Mouse (Mus musculus): ENCODE data around the gene Sirt3.

Sirt3 gene

GRCm38 (mm10) chr7:140848591-140848990 lies 33.5 kb downstream of the Sirt3 start:
- DNase-seq (ENCODE audit: low read depth, low spot score), result no peak

- no peak for DNase-seq (ENCODE audit: low read depth, low spot score)
Measured at GRCm38 (mm10) chr7:140847755-140848580, 34.1 kb downstream of the Sirt3 start, which contains the start of gene Odf3. Gene Odf3, plus strand, starts transcription at chr7:140847805.

GRCm38 (mm10) chr7:140846676-140847075 lies 35.4 kb downstream of the Sirt3 start:
- DNase-seq (ENCODE audit: low read depth, low spot score), result no peak

- no peak for DNase-seq (ENCODE audit: low read depth, low spot score)
Measured at GRCm38 (mm10) chr7:140845683-140846082, 36.4 kb downstream of the Sirt3 start.

GRCm38 (mm10) chr7:140844905-140845665 lies 37.0 kb downstream of the Sirt3 start, which contains the start of gene Scgb1c1:
Gene Scgb1c1, plus strand, starts transcription at chr7:140845547.
- DNase-seq (ENCODE audit: low read depth, low spot score), result peak; percentile 85

- DNase-seq (ENCODE audit: low read depth, low spot score), result no peak
Measured at GRCm38 (mm10) chr7:140843806-140844205, 38.3 kb downstream of the Sirt3 start.

- no peak for DNase-seq (ENCODE audit: low read depth, low spot score)
Measured at GRCm38 (mm10) chr7:140840750-140841735, 41.1 kb downstream of the Sirt3 start.

GRCm38 (mm10) chr7:140839556-140839955 lies 42.6 kb downstream of the Sirt3 start:
- DNase-seq (ENCODE audit: low read depth, low spot score), result no peak

GRCm38 (mm10) chr7:140836243-140837115 lies 45.6 kb downstream of the Sirt3 start:
- no peak for DNase-seq (ENCODE audit: low read depth, low spot score)

GRCm38 (mm10) chr7:140835758-140836087 lies 46.4 kb downstream of the Sirt3 start:
- no peak for DNase-seq (ENCODE audit: low read depth, low spot score)

- DNase-seq (ENCODE audit: low read depth, low spot score), result no peak
Measured at GRCm38 (mm10) chr7:140834968-140835757, 46.9 kb downstream of the Sirt3 start, which contains the start of gene Urah. Gene Urah, plus strand, starts transcription at chr7:140835018.

GRCm38 (mm10) chr7:140833341-140833740 lies 48.8 kb downstream of the Sirt3 start:
- no peak for DNase-seq (ENCODE audit: low read depth, low spot score)

- no peak for DNase-seq (ENCODE audit: low read depth, low spot score)
Measured at GRCm38 (mm10) chr7:140831447-140831846, 50.7 kb downstream of the Sirt3 start.

GRCm38 (mm10) chr7:140828171-140828881 lies 53.8 kb downstream of the Sirt3 start:
- DNase-seq (ENCODE audit: low read depth, low spot score), result peak; percentile 55

- no peak for DNase-seq (ENCODE audit: low read depth, low spot score)
Measured at GRCm38 (mm10) chr7:140822731-140823130, 59.4 kb downstream of the Sirt3 start.

- DNase-seq (ENCODE audit: low read depth, low spot score), result peak; percentile 69
Measured at GRCm38 (mm10) chr7:140821653-140822329, 60.3 kb downstream of the Sirt3 start, which contains the start of gene Zfp941. Gene Zfp941, minus strand, starts transcription at chr7:140822178.

GRCm38 (mm10) chr7:140821305-140821652 lies 60.8 kb downstream of the Sirt3 start:
- no peak for DNase-seq (ENCODE audit: low read depth, low spot score)

GRCm38 (mm10) chr7:140820173-140820572 lies 61.9 kb downstream of the Sirt3 start:
- no peak for DNase-seq (ENCODE audit: low read depth, low spot score)

All from A20 (cell line).